Mouse (Mus musculus) midbrain, embryonic 10.5 days (tissue): ENCODE measurements at regions not wholly inside any gene's neighbourhood (a gene's known extent, or its start where the extent isn't known, plus 50 kb on each side); places are given as distances from the start of the nearest gene placed in this dataset.
A peak's percentile ranks its signal among the peaks of the same experiment; 100 is the strongest.

Experiments
- DNase-seq: peaks from one replicate; pipeline ENCODE4 v3.0.0-alpha.2; 2017; ENCODE audit warnings: low spot score
- H3K27ac ChIP-seq: fragments of 300-500 bp; sonication (generic); replicated peaks from 2 replicates; pipeline ENCODE4 v1.5.1; 2016; ENCODE audit warnings: mild to moderate bottlenecking
- H3K27me3 ChIP-seq: fragments of 300-500 bp; sonication (generic); 2 replicates; pipeline ENCODE4 v1.6.1; 2016; ENCODE audit warnings: low read depth, mild to moderate bottlenecking; ENCODE audit not compliant: poor library complexity, severe bottlenecking
- H3K36me3 ChIP-seq: fragments of 300-500 bp; sonication (generic); 2 replicates; pipeline ENCODE4 v1.6.1; 2016; ENCODE audit warnings: mild to moderate bottlenecking, moderate library complexity
- H3K4me1 ChIP-seq: fragments of 300-500 bp; sonication (generic); 2 replicates; pipeline ENCODE4 v1.6.1; 2016
- H3K4me3 ChIP-seq: fragments of 300-500 bp; sonication (generic); 2 replicates; pipeline ENCODE4 v1.5.1; 2016; ENCODE audit warnings: mild to moderate bottlenecking, moderate library complexity
- H3K9me3 ChIP-seq: fragments of 300-500 bp; sonication (generic); replicated peaks from 2 replicates; pipeline ENCODE4 v1.6.1; 2016; ENCODE audit warnings: mild to moderate bottlenecking
- WGBS: fragments of 180-500 bp; shearing (Covaris S2); methylation state at CpG from one replicate; pipeline ENCODE4 v1.1.7; 2016; 5-methylcytosine and 5-hydroxymethylcytosine counted together

- Histone ChIP-seq H3K9me3 (no peaks in the 10 kb centered on the region), H3K4me1 (peaks cover 4% of the 10 kb centered on the region; the same call in 1 of the 2 replicates)
Observed at GRCm38 (mm10) chr17:10069251-10069650, 250.4 kb downstream of the Qk start.

GRCm38 (mm10) chr17:10065131-10065530 lies 254.5 kb downstream of the Qk start:
- no peaks in the 10 kb centered on the region for H3K36me3 ChIP-seq
- H3K4me3 ChIP-seq = no peak overlapping the region
- H3K4me1 ChIP-seq = peaks cover 4% of the 10 kb centered on the region; the same call in 1 of the 2 replicates
- WGBS = 88% methylated on average over 3 of the region's 3 CpGs
- DNase-seq = no peak
- H3K27me3 ChIP-seq = no peaks in the 10 kb centered on the region
- H3K9me3 ChIP-seq = no peaks in the 10 kb centered on the region
- peak overlapping the region; percentile 33; the same call in 1 of the 2 replicates for H3K27ac ChIP-seq

More at GRCm38 (mm10) chr17:10069251-10069650, 250.4 kb downstream of the Qk start:
- Histone ChIP-seq H3K27ac (no peak overlapping the region), H3K36me3 (no peaks in the 10 kb centered on the region), H3K27me3 (no peaks in the 10 kb centered on the region), H3K4me3 (no peak overlapping the region)
- WGBS = 89% methylated on average over 3 of the region's 3 CpGs
- DNase-seq = no peak

GRCm38 (mm10) chr17:10062546-10063100 lies 257.0 kb downstream of the Qk start:
- 88% methylated on average over 8 of the region's 8 CpGs for WGBS
- no peak for DNase-seq

GRCm38 (mm10) chr17:10057736-10058135 lies 261.9 kb downstream of the Qk start:
- Histone ChIP-seq H3K9me3 (no peaks in the 10 kb centered on the region), H3K27me3 (no peaks in the 10 kb centered on the region), H3K36me3 (no peaks in the 10 kb centered on the region), H3K4me1 (no peaks in the 10 kb centered on the region), H3K27ac (0 out of 2 replicates have a peak overlapping the region, but pooled peaks have one; percentile 17), H3K4me3 (no peak overlapping the region)
- WGBS = 58% methylated on average over 1 of the region's 1 CpGs
- no peak for DNase-seq

More at GRCm38 (mm10) chr17:10062546-10063100, 257.0 kb downstream of the Qk start:
- no peak overlapping the region for H3K4me3 ChIP-seq
- H3K4me1 ChIP-seq = peaks cover 4% of the 10 kb centered on the region; the same call in 1 of the 2 replicates
- H3K27ac ChIP-seq = no peak overlapping the region
- H3K27me3 ChIP-seq = no peaks in the 10 kb centered on the region
- no peaks in the 10 kb centered on the region for H3K36me3 ChIP-seq
- no peaks in the 10 kb centered on the region for H3K9me3 ChIP-seq

GRCm38 (mm10) chr17:10056096-10056495 lies 263.6 kb downstream of the Qk start:
- Histone ChIP-seq H3K4me1 (no peaks in the 10 kb centered on the region), H3K36me3 (no peaks in the 10 kb centered on the region), H3K9me3 (no peaks in the 10 kb centered on the region), H3K4me3 (no peak overlapping the region), H3K27ac (no peak overlapping the region), H3K27me3 (no peaks in the 10 kb centered on the region)
- 86% methylated on average over 2 of the region's 2 CpGs for WGBS
- no peak for DNase-seq

GRCm38 (mm10) chr17:10054375-10054774 lies 265.3 kb downstream of the Qk start:
- no peak overlapping the region for H3K4me3 ChIP-seq
- WGBS = 94% methylated on average over 5 of the region's 5 CpGs

GRCm38 (mm10) chr17:10044336-10044735 lies 275.3 kb downstream of the Qk start:
- H3K27ac ChIP-seq = no peak overlapping the region
- no peaks in the 10 kb centered on the region for H3K27me3 ChIP-seq
- no peak for DNase-seq
- WGBS = 85% methylated on average over 5 of the region's 5 CpGs
- H3K9me3 ChIP-seq = peaks cover 3% of the 10 kb centered on the region; the same call in 1 of the 2 replicates
- 0 out of 2 replicates have a peak, but pooled peaks cover 3% of the 10 kb centered on the region for H3K4me1 ChIP-seq
- no peaks in the 10 kb centered on the region for H3K36me3 ChIP-seq
- H3K4me3 ChIP-seq = no peak overlapping the region

More at GRCm38 (mm10) chr17:10054375-10054774, 265.3 kb downstream of the Qk start:
- H3K36me3 ChIP-seq = no peaks in the 10 kb centered on the region
- H3K4me1 ChIP-seq = no peaks in the 10 kb centered on the region
- H3K9me3 ChIP-seq = no peaks in the 10 kb centered on the region
- no peaks in the 10 kb centered on the region for H3K27me3 ChIP-seq
- H3K27ac ChIP-seq = no peak overlapping the region
- DNase-seq = no peak

GRCm38 (mm10) chr17:10042042-10042652 lies 277.5 kb downstream of the Qk start:
- peaks cover 17% of the 10 kb centered on the region for H3K4me1 ChIP-seq
- no peak for DNase-seq
- H3K9me3 ChIP-seq = peaks cover 7% of the 10 kb centered on the region; the same call in 1 of the 2 replicates
- no peak overlapping the region for H3K27ac ChIP-seq
- H3K27me3 ChIP-seq = no peaks in the 10 kb centered on the region
- whole genome bisulfite sequencing = 90% methylated on average over 5 of the region's 5 CpGs
- no peak overlapping the region for H3K4me3 ChIP-seq
- no peaks in the 10 kb centered on the region for H3K36me3 ChIP-seq

GRCm38 (mm10) chr17:10040951-10041359 lies 278.7 kb downstream of the Qk start:
- WGBS = 89% methylated on average over 4 of the region's 4 CpGs
- no peaks in the 10 kb centered on the region for H3K36me3 ChIP-seq
- H3K27me3 ChIP-seq = no peaks in the 10 kb centered on the region
- H3K4me3 ChIP-seq = no peak overlapping the region
- H3K4me1 ChIP-seq = peaks cover 19% of the 10 kb centered on the region
- no peak for DNase-seq
- 0 out of 2 replicates have a peak, but pooled peaks cover 7% of the 10 kb centered on the region for H3K9me3 ChIP-seq
- no peak overlapping the region for H3K27ac ChIP-seq

- 0 out of 2 replicates have a peak overlapping the region, but pooled peaks have one; percentile 1 for H3K27ac ChIP-seq
Observed at GRCm38 (mm10) chr17:10040375-10040774, 279.3 kb downstream of the Qk start.

GRCm38 (mm10) chr17:10037799-10038445 lies 281.7 kb downstream of the Qk start:
- no peaks in the 10 kb centered on the region for H3K27me3 ChIP-seq
- 0 out of 2 replicates have a peak, but pooled peaks cover 7% of the 10 kb centered on the region for H3K9me3 ChIP-seq
- peak overlapping the region; percentile 67 for H3K27ac ChIP-seq
- peak; percentile 24 for DNase-seq
- WGBS = 42% methylated on average over 14 of the region's 14 CpGs
- peaks cover 19% of the 10 kb centered on the region for H3K4me1 ChIP-seq
- no peak overlapping the region for H3K4me3 ChIP-seq
- no peaks in the 10 kb centered on the region for H3K36me3 ChIP-seq

More at GRCm38 (mm10) chr17:10040375-10040774, 279.3 kb downstream of the Qk start:
- no peaks in the 10 kb centered on the region for H3K27me3 ChIP-seq
- 82% methylated on average over 4 of the region's 4 CpGs for WGBS
- peaks cover 19% of the 10 kb centered on the region for H3K4me1 ChIP-seq
- H3K9me3 ChIP-seq = 0 out of 2 replicates have a peak, but pooled peaks cover 7% of the 10 kb centered on the region
- no peak for DNase-seq
- no peaks in the 10 kb centered on the region for H3K36me3 ChIP-seq
- H3K4me3 ChIP-seq = no peak overlapping the region

- 71% methylated on average over 4 of the region's 4 CpGs for WGBS
- Histone ChIP-seq H3K9me3 (no peaks in the 10 kb centered on the region), H3K4me1 (peaks cover 37% of the 10 kb centered on the region), H3K27me3 (no peaks in the 10 kb centered on the region), H3K36me3 (no peaks in the 10 kb centered on the region), H3K4me3 (no peak overlapping the region), H3K27ac (no peak overlapping the region)
- DNase-seq = no peak
Observed at GRCm38 (mm10) chr17:10033510-10033909, 286.1 kb downstream of the Qk start.

GRCm38 (mm10) chr17:10031033-10031432 lies 288.6 kb downstream of the Qk start:
- Histone ChIP-seq H3K27ac (peak overlapping the region; percentile 64), H3K36me3 (no peaks in the 10 kb centered on the region), H3K9me3 (no peaks in the 10 kb centered on the region), H3K4me3 (no peak overlapping the region), H3K27me3 (no peaks in the 10 kb centered on the region), H3K4me1 (peaks cover 20% of the 10 kb centered on the region)
- 82% methylated on average over 3 of the region's 3 CpGs for WGBS
- no peak for DNase-seq
